Mouse (Mus musculus) gastrocnemius, postnatal 36 days (tissue): ENCODE results near the gene Gstm1. TPM values are rescaled to one million over a fixed set of nuclear protein-coding genes. Genes with fewer than 3 reads are reported as not detected.
"Not testable (repeated sequence)": the region's sequence is repeated elsewhere in the genome, so short reads cannot be mapped to it uniquely, and the experiment has no call there.

Experiments used
- DNase-seq, 2 experiments: peaks; one replicate each; pipeline ENCODE4 v3.0.0; 2022
- intact Hi-C: fragments of 180-260 bp; cut with DNase I; formaldehyde crosslinking; loops from one replicate; pipeline ENCODE4 v1.15.1; 2025
- total RNA-seq, 2 experiments: library from RNA; stranded (reverse); gene quantifications; 2 replicates each; pipeline ENCODE4 v1.2.3; 2021

Gstm1 gene
- total RNA-seq, 2 experiments from 2014 or later, result 138 to 202 TPM

- intact Hi-C loops, result loop anchor here (2.0 to 5.0 kb wide), 2 partner anchors 43 to 66 kb away; no protein-coding TSS in a partner anchor
- not testable (repeated sequence) for DNase-seq
Observed at GRCm38 (mm10) chr3:108019226-108019625, 1.5 kb upstream of the Gstm1 start.

DNA sequence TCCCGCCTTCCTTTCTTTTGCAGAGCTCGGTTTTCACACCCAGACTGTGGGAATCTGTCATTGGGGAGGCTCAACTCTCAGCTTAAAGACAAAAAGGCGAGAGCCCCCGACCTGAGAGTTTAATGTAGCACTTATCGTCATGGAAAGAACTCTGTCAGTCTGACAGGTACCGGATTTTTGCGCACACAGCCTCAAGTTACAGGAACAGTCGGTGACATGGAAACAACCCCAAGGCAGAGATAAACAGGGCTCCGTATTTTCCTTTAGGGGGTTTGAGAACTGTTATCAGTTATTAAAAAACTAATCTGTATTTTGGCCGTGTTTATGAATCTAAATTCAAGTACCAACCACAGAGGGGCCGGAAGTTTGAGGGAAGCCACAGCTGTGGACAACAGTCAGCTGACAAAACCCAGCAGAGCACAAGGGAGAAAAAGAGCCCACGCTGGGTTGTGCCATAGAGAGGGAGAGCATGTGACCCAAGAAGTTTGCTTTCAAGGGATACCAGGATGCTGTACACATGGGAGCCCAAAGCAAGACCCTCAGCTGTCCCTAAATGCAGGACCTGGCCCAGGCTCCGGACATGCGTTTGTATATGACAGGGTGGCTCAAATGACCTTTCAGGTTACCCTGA is 532 bp upstream of the Gstm1 start:
- no peak for DNase-seq
- intact Hi-C loops, result loop anchor here (2.0 to 5.0 kb wide), 2 partner anchors 44 to 66 kb away; no protein-coding TSS in a partner anchor

- DNase-seq, result not testable (repeated sequence)
- intact Hi-C loops, result loop anchor here (5.0 kb wide), 1 partner anchor 46 kb away; no protein-coding TSS in a partner anchor
Observed at GRCm38 (mm10) chr3:108016468-108016867, 1.3 kb downstream of the Gstm1 start.

DNA sequence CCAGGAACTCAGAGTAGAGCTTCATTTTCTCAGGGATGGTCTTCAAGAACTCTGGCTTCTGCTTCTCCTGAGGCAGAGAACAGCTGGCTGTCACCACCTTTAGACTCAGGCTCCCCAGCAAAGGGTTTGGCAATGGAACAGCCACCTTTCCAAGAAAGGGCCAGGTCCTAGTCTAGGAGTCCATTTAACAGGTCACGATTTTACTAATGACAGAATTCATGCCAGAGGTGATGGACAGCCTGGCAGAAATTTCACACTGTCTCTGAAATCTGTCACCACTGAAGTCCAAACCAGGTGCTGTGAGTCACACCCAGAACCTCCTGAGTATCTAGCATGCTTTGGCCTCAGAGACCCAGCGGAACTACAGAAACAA is 2.8 kb downstream of the Gstm1 start:
- DNase-seq, result no peak
- intact Hi-C loops, result loop anchor here (5.0 kb wide), 1 partner anchor 47 kb away; no protein-coding TSS in a partner anchor

DNA sequence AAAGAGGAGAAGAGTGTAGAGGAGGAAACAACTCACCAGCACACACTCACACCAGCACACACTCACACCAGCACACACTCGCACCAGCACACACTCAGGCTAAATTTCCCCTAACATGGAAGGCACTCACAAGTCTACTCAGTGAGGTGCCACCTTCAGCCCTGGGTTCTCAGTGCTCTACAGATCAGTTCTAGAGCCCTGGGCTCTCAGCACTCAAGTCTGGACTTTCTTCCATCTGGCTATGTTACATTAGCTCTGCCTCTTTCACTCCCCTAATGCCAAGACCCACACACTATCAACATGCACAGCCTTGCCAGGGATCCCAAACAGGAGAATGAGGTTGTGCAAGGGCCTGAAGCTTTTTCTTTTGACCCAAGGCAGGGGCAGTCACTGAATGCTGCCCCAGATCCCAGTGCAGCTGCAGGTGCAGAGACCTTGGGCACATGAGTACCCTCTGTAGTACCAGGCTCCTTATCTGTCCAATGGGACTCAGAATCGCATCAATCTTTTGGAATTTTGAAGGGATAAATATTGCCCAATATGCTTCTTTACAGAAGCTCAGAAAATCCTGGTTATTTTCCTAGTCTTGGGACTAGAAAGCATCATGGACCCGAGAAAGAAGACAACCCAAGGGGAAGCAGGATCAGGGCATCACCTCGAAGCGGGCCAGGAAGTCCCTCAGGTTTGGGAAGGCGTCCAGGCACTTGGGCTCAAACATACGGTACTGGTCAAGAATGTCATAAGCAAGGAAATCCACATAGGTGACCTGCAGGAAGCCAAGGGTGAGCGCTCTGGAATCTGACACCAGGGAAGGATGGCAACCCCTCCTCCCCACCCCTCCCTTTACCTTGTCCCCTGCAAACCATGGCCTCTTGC is 3.4 kb downstream of the Gstm1 start:
- intact Hi-C loops, result no loop called here
- no peak for DNase-seq

DNA sequence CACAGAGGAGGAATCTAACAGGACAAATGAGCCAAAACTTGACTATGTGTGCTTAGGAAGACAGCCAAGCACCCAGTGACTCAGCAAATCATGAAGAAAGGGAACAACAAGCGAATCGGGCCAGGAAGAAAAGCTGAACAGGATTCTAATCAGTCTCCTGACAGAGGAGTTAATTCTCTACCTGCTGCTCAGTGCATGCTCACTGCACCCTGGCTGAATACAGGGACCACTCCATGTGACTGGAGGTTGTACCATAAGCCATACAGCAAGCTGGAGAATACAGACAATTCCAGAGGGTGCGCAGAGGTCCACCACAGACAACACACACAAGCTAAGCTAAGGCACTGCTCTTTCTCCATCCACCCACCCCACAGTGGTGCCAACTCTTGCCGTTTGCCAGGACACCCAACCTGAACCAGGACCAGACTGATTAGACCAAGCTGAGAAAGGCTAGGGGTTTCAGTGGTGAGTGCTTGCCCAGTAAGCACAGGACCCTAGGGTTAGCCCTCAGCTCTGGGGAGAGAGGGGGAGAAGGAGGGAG is 4.4 kb downstream of the Gstm1 start:
- peak; percentile 51 to 53 for DNase-seq
- intact Hi-C loops, result no loop called here

DNA sequence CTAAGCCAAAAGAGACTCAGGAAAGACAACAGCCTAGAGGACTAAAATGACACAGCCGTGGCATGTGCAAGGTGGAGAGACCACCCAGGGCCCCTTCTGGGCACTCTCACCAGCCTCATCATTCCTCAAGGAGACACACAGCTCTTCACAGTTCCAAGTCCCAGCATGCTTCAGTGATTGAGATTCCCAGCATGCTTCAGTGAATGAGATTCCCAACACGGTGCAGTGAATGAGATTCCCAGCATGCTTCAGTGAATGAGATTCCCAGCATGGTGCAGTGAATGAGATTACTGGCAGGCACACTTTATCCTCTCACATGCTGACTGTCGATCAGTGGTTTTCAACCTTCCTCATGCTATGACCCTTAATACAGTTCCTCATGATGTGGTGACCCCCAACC is 6.2 kb downstream of the Gstm1 start:
- intact Hi-C loops, result no loop called here

GRCm38 (mm10) chr3:108010286-108010685 is 7.5 kb downstream of the Gstm1 start:
- intact Hi-C loops, result no loop called here
- no peak for DNase-seq

More for the DNA sequence above, 6.2 kb downstream of the Gstm1 start:
- DNase-seq, result no peak

- intact Hi-C loops, result no loop called here
- no peak for DNase-seq
Observed at GRCm38 (mm10) chr3:108002021-108002420, 15.8 kb downstream of the Gstm1 start.

DNA sequence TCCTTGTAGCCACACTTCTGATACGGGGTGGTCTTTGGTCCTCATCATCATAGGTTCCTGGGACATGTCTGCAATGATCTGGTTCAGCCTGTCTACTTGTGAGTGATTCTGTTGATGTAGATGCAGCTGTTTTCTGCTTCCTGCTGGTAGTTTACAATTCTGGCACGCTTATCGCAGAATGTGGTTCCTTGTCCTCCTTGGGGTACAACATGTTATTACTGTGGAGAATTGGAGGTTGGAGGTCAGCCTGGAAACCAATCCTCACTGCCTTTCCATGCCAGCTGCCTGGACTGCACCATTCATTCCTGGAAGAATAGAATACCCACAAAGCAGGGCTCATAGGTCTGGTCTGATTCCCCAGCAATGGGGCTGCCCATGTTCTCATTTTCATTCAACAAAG is 18.3 kb downstream of the Gstm1 start:
- DNase-seq, result no peak
- intact Hi-C loops, result no loop called here

GRCm38 (mm10) chr3:107998591-107998990 is 19.2 kb downstream of the Gstm1 start:
- DNase-seq, result no peak

GRCm38 (mm10) chr3:107996576-107996975 is 21.2 kb downstream of the Gstm1 start:
- no peak for DNase-seq
- intact Hi-C loops, result no loop called here

More at GRCm38 (mm10) chr3:107998591-107998990, 19.2 kb downstream of the Gstm1 start:
- intact Hi-C loops, result no loop called here

DNA sequence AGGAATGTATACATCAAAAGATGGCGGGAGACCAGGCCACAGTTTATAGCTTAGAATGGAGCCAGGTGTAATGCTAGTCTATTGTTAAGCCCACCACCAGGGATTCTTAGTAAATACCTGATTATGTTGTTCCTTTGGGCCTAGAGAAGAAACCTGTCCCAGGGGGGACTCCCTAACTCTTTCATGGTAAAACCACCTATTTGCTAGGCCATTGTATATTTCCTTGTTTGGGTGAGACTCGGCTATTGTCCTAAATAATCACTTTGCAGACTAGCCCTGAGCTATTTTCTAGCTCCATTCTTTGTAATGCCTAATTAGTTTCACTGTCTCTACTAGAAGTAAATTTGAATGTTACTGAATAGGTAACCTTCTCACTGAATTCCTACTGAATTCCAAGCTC is 21.8 kb downstream of the Gstm1 start:
- DNase-seq, intact Hi-C loops: not testable (repeated sequence)

DNA sequence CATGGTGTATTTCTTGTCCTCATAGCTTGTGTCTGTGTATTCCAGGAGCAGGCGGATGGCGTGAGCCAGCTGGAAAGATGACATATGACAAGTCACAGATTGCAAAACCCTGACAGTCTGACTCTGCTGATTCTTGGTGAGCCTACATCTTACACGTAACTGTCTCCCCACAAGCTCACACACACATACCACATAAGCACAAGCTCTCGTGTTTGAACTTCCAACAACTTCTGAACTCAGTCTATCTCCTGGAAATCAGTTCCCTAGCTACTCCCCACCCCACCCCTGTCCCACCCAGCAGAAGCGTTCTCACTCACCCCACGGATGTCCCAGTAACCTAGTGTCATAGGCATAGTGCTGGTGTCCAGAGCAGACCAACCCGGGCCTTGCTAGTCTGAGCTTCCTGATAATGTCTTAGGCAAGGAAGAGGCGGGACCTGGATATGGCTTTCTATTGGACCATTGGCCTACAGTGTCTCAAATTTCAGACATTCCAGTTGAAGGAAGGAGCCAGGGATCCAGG is 31.7 kb downstream of the Gstm1 start, which contains the start of gene Gstm2:
Gene Gstm2, minus strand, starts transcription at position 413 of the 522 bp plus-strand sequence.
- intact Hi-C loops, result no loop called here
- peak; percentile 34 to 36 for DNase-seq

- DNase-seq, intact Hi-C loops: not testable (repeated sequence)
Observed at GRCm38 (mm10) chr3:107985141-107985540, 32.6 kb downstream of the Gstm1 start.

DNA sequence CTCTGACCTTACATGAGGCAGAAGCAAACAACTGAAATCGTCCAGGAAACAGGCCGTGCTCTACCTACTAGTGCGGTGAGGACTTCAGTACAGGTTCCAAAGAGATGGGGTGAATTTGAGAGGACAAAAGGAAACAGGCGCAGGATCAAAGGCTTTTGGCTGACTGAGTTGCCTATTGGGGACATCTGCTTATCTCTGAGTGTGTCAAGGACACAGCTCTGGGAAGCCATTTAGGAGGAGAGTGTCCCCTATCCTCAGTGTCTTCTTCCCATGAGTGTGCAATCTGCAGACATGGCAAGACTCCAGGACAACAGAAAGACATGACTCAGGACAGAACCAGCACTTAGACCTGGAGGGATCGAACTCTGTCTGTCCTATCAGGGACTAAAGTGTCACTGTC is 33.3 kb downstream of the Gstm1 start:
- intact Hi-C loops, result no loop called here

GRCm38 (mm10) chr3:107983771-107984170 is 34.0 kb downstream of the Gstm1 start:
- intact Hi-C loops, result no loop called here
- DNase-seq, result no peak

More for the DNA sequence above, 33.3 kb downstream of the Gstm1 start:
- DNase-seq, result no peak

GRCm38 (mm10) chr3:107982726-107983125 is 35.0 kb downstream of the Gstm1 start:
- intact Hi-C loops, result no loop called here
- no peak for DNase-seq

DNA sequence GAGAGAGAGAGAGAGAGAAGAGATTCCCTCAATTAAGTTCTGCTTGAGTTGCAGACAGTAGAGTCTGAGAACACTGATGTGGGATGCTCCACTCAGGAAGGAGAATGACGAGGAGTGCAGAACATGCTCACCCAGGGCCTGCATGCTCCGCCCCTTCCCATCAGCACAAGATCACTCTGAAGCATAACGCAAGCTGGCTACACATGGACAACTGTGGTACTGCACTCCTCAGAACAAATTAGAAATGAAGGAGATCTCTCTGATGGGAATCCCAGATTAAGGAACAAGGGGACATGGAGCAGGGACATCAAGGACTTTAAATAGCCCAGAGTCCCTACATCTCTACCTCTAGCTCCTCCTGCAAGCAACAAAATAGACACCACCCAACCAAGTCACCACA is 36.5 kb downstream of the Gstm1 start:
- no peak for DNase-seq
- intact Hi-C loops, result no loop called here

GRCm38 (mm10) chr3:107977691-107978090 is 40.1 kb downstream of the Gstm1 start:
- DNase-seq, result no peak
- intact Hi-C loops, result no loop called here

DNA sequence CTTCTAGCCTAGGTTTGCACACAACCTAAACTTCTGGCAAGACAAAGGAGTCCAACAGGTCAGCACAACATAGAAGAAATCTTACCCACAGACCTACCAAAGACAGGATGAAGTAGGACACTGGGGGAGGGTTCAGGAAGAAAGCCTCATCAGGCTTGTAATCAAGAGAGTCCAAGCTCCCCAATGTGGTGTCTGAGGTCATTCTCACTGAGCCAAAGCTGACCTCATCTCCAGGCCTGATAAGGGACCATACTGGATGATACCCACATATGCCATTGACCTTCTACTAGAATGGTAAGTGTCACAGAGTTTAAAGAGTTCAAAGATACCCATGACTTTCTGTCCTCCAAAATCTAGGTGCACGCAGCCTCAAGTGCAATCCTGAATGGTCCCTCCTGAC is 43.5 kb downstream of the Gstm1 start:
- intact Hi-C loops, result no loop called here
- DNase-seq, result no peak
